Mouse (Mus musculus): Measurements from ENCODE around the gene Gramd1a.

- no peak for TF ChIP-seq CTCF (IDR thresholded peaks at IDR 0.05; ENCODE audit: low read depth, low read length)
- peak; percentile 37 for TF ChIP-seq POLR2A (IDR thresholded peaks at IDR 0.05; ENCODE audit: insufficient read depth, low read length)
These were observed 4.1 kb downstream of the Gramd1a start for GRCm38 (mm10) chr7:31151301-31152241.
